Mouse (Mus musculus) E14TG2a.4 (cell line): Measurements from ENCODE around the gene Cdh16.

Source experiments
- CTCF ChIP-seq: conservative IDR thresholded peaks from 2 replicates; pipeline ENCODE4 v1.5.1; 2014; ENCODE audit warnings: low read length
- NANOG ChIP-seq: IDR thresholded peaks from 2 replicates; pipeline ENCODE4 v1.6.1; 2014; ENCODE audit warnings: borderline replicate concordance, low read length, mixed read lengths
- POU5F1 ChIP-seq: IDR thresholded peaks from 2 replicates; pipeline ENCODE4 v1.6.1; 2014; ENCODE audit warnings: low read length, borderline replicate concordance

- no peak for TF ChIP-seq NANOG
- no peak for TF ChIP-seq CTCF
- no peak for TF ChIP-seq POU5F1
These were observed 8.3 kb upstream of the Cdh16 start for GRCm38 (mm10) chr8:104632486-104632885.
